Mouse (Mus musculus): ENCODE data around the gene Fndc5. TPM values are rescaled to one million over a fixed set of nuclear protein-coding genes. Genes with fewer than 3 reads are reported as not detected.

Gene Fndc5
- polyA plus RNA-seq, 1 experiment from 2014 or later: 3.4 TPM

DNA sequence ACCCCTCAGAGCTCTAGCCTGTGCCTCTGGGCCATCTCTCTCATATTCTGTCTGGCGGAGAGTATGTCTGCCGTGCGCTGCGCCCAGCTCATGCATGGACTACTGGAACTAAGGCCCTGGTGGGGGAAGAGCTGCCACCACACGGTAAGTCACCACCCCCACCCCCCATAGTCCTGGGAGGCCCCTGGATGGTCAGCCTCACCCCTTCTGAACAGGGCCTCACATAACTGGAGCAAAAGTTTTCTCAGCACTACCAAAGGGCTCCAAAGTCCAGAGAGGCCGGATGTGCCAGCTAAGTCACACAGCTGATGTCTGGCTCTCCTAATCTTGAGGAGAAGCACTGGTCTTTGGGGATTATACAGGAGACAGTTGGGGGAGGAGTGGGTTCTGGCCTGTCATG lies 26.0 kb upstream of the Fndc5 start:
- no peaks in the 10 kb centered on the region for H3K9me3 ChIP-seq (ENCODE audit: low read length)
- H3K4me3 ChIP-seq (ENCODE audit: low read length): no peak overlapping the region
- H3K4me2 ChIP-seq (replicated peaks; ENCODE audit: low read depth, low read length): no peak overlapping the region
- no peaks in the 10 kb centered on the region for H3K36me3 ChIP-seq (ENCODE audit: insufficient read depth, low read length)
- H3K27ac ChIP-seq (ENCODE audit: low read length): no peak overlapping the region
- H3K4me1 ChIP-seq (ENCODE audit: insufficient read depth, low read length): peaks cover 35% of the 10 kb centered on the region
- ATAC-seq (ENCODE audit: low FRiP score, low TSS enrichment): no peak
- WGBS: 75% methylated on average over 6 of the region's 6 CpGs
- H3K9ac ChIP-seq (replicated peaks; ENCODE audit: low read length): no peak overlapping the region
- peaks cover 7% of the 10 kb centered on the region; the same call in 1 of the 2 replicates for H3K27me3 ChIP-seq (ENCODE audit: insufficient read depth, low read length)

GRCm38 (mm10) chr4:129111350-129111749 lies 25.4 kb upstream of the Fndc5 start:
- 0 out of 2 replicates have a peak, but pooled peaks cover 2% of the 10 kb centered on the region for H3K27me3 ChIP-seq (ENCODE audit: insufficient read depth, low read length)
- no peak overlapping the region for H3K4me3 ChIP-seq (ENCODE audit: low read length)
- no peaks in the 10 kb centered on the region for H3K36me3 ChIP-seq (ENCODE audit: insufficient read depth, low read length)
- H3K27ac ChIP-seq (ENCODE audit: low read length): no peak overlapping the region
- H3K4me1 ChIP-seq (ENCODE audit: insufficient read depth, low read length): peaks cover 35% of the 10 kb centered on the region
- no peak overlapping the region for H3K4me2 ChIP-seq (replicated peaks; ENCODE audit: low read depth, low read length)
- ATAC-seq (ENCODE audit: low FRiP score, low TSS enrichment): no peak
- H3K9me3 ChIP-seq (ENCODE audit: low read length): no peaks in the 10 kb centered on the region
- H3K9ac ChIP-seq (replicated peaks; ENCODE audit: low read length): no peak overlapping the region
- WGBS: 47% methylated on average over 11 of the region's 11 CpGs

- no peak overlapping the region for H3K27ac ChIP-seq (ENCODE audit: low read length)
These were observed 24.6 kb upstream of the Fndc5 start for GRCm38 (mm10) chr4:129112231-129112630.

GRCm38 (mm10) chr4:129113083-129113988 lies 23.5 kb upstream of the Fndc5 start:
- Histone ChIP-seq H3K4me1 (ENCODE audit: insufficient read depth, low read length) (peaks cover 35% of the 10 kb centered on the region), H3K27ac (ENCODE audit: low read length) (no peak overlapping the region), H3K4me3 (ENCODE audit: low read length) (no peak overlapping the region), H3K4me2 (replicated peaks; ENCODE audit: low read depth, low read length) (no peak overlapping the region), H3K36me3 (ENCODE audit: insufficient read depth, low read length) (no peaks in the 10 kb centered on the region), H3K27me3 (ENCODE audit: insufficient read depth, low read length) (no peaks in the 10 kb centered on the region), H3K9ac (replicated peaks; ENCODE audit: low read length) (no peak overlapping the region), H3K9me3 (ENCODE audit: low read length) (no peaks in the 10 kb centered on the region)
- ATAC-seq (ENCODE audit: low FRiP score, low TSS enrichment): peak; percentile 85
- 27% methylated on average over 28 of the region's 28 CpGs for WGBS

More at GRCm38 (mm10) chr4:129112231-129112630, 24.6 kb upstream of the Fndc5 start:
- no peak overlapping the region for H3K9ac ChIP-seq (replicated peaks; ENCODE audit: low read length)
- no peaks in the 10 kb centered on the region for H3K27me3 ChIP-seq (ENCODE audit: insufficient read depth, low read length)
- 28% methylated on average over 9 of the region's 13 CpGs for WGBS
- H3K4me1 ChIP-seq (ENCODE audit: insufficient read depth, low read length): peaks cover 35% of the 10 kb centered on the region
- H3K36me3 ChIP-seq (ENCODE audit: insufficient read depth, low read length): no peaks in the 10 kb centered on the region
- no peak for ATAC-seq (ENCODE audit: low FRiP score, low TSS enrichment)
- H3K4me2 ChIP-seq (replicated peaks; ENCODE audit: low read depth, low read length): peak overlapping the region; percentile 18; the same call in 1 of the 2 replicates
- no peak overlapping the region for H3K4me3 ChIP-seq (ENCODE audit: low read length)
- H3K9me3 ChIP-seq (ENCODE audit: low read length): no peaks in the 10 kb centered on the region

- H3K27me3 ChIP-seq (ENCODE audit: insufficient read depth, low read length): peaks cover 17% of the 10 kb centered on the region
- no peaks in the 10 kb centered on the region for H3K36me3 ChIP-seq (ENCODE audit: insufficient read depth, low read length)
- H3K9ac ChIP-seq (replicated peaks; ENCODE audit: low read length): no peak overlapping the region
- WGBS: 92% methylated on average over 8 of the region's 8 CpGs
- no peak overlapping the region for H3K4me3 ChIP-seq (ENCODE audit: low read length)
- peaks cover 35% of the 10 kb centered on the region for H3K4me1 ChIP-seq (ENCODE audit: insufficient read depth, low read length)
- ATAC-seq (ENCODE audit: low FRiP score, low TSS enrichment): no peak
- H3K4me2 ChIP-seq (replicated peaks; ENCODE audit: low read depth, low read length): no peak overlapping the region
- no peaks in the 10 kb centered on the region for H3K9me3 ChIP-seq (ENCODE audit: low read length)
- no peak overlapping the region for H3K27ac ChIP-seq (ENCODE audit: low read length)
These were observed 20.1 kb upstream of the Fndc5 start for GRCm38 (mm10) chr4:129116703-129117102.

DNA sequence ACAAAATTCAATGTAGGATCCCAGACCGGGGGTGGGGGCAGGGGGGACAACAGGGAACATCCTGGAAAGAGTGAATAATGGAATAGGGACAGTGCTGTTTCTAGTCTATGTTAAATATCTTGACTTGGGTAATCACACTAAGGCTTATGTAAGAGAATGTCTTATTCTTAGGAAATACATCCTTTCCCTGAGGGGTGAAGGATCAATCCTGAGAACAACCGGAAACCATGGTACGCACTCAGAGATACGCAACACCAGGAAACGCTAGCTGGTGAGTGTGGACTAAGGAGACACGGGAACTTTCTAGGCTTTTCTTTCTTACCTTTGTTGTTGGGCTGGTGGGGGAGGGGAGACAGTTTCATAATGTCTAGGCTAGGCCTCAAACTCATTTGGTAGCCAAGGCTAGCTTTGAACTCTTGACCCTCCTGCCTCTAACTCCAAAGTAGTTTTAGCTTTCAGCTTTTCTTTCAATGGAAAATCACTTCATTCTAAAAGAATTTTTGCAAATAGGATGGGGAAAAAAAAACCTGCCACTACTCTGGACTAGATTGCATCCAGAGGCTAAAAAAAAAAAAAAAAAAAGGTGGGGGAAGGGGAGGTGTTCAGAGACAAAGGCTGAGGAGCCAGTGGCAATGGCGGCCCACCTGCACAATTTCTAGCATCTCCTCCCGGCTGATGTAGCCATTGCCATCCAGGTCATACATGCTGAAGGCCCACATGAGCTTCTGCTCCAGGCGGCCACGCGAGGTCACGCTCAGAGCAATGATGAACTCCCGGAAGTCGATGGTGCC lies 18.9 kb upstream of the Fndc5 start:
- Histone ChIP-seq H3K4me2 (replicated peaks; ENCODE audit: low read depth, low read length) (no peak overlapping the region), H3K27ac (ENCODE audit: low read length) (no peak overlapping the region), H3K4me1 (ENCODE audit: insufficient read depth, low read length) (peaks cover 25% of the 10 kb centered on the region), H3K9me3 (ENCODE audit: low read length) (no peaks in the 10 kb centered on the region), H3K36me3 (ENCODE audit: insufficient read depth, low read length) (no peaks in the 10 kb centered on the region), H3K27me3 (ENCODE audit: insufficient read depth, low read length) (peaks cover 24% of the 10 kb centered on the region), H3K9ac (replicated peaks; ENCODE audit: low read length) (no peak overlapping the region), H3K4me3 (ENCODE audit: low read length) (no peak overlapping the region)
- 85% methylated on average over 14 of the region's 14 CpGs for WGBS
- ATAC-seq (ENCODE audit: low FRiP score, low TSS enrichment): no peak

- no peaks in the 10 kb centered on the region for H3K36me3 ChIP-seq (ENCODE audit: insufficient read depth, low read length)
- ATAC-seq (ENCODE audit: low FRiP score, low TSS enrichment): no peak
- H3K9ac ChIP-seq (replicated peaks; ENCODE audit: low read length): no peak overlapping the region
- peaks cover 21% of the 10 kb centered on the region for H3K4me1 ChIP-seq (ENCODE audit: insufficient read depth, low read length)
- H3K4me2 ChIP-seq (replicated peaks; ENCODE audit: low read depth, low read length): no peak overlapping the region
- H3K27ac ChIP-seq (ENCODE audit: low read length): no peak overlapping the region
- H3K4me3 ChIP-seq (ENCODE audit: low read length): no peak overlapping the region
- no peaks in the 10 kb centered on the region for H3K9me3 ChIP-seq (ENCODE audit: low read length)
- 73% methylated on average over 10 of the region's 10 CpGs for WGBS
- H3K27me3 ChIP-seq (ENCODE audit: insufficient read depth, low read length): peaks cover 30% of the 10 kb centered on the region
These were observed 17.1 kb upstream of the Fndc5 start for GRCm38 (mm10) chr4:129119708-129120107.

DNA sequence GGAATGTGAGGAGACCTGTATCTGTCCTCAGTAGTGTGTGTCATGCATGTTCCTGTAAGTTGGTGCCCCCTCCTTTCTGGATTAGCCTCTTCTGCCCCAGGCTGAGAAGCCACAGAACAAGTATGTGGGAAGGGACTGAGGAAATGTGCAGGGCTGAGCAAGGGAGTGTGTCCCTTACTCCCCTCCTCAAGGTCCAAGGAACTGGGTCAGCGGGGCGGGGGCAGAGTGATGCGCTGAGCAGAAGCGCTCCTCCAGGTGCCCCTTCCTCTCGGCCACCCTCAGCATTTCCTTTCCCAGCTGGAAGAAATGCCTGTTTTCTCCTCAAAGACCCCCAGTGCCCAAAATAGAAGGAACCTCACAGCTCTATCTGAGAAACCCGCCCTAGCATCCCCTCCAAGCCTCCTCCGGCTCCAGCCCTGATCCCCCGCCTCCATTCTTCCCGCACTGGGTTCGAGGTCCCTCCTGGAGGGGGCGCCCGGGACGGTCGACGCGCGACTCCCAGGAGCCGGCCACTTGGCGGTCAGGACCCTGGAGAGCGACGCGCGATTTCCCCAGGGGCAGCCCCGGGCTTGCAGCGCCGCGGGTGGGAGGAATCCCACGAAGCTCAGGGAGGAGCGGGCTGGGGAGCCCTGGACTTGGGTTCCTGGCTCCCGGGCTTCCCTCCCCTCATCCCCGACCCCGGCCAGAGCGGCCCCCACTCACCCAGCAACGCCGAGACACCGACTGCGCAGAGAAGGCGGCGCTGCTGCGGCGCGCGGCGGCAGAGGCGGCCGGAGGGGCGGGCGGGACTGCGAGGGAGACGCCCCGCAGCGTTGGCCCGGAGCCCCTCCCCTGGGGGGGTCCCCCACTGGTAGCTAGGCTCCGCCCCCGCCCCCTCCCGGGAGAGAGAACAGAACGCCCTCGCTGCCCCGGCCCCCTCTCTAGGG lies 16.0 kb upstream of the Fndc5 start:
- no peaks in the 10 kb centered on the region for H3K36me3 ChIP-seq (ENCODE audit: insufficient read depth, low read length)
- peaks cover 27% of the 10 kb centered on the region for H3K4me1 ChIP-seq (ENCODE audit: insufficient read depth, low read length)
- H3K27ac ChIP-seq (ENCODE audit: low read length): no peak overlapping the region
- peaks cover 30% of the 10 kb centered on the region for H3K27me3 ChIP-seq (ENCODE audit: insufficient read depth, low read length)
- peak overlapping the region; percentile 53 for H3K4me3 ChIP-seq (ENCODE audit: low read length)
- no peak overlapping the region for H3K9ac ChIP-seq (replicated peaks; ENCODE audit: low read length)
- WGBS: 1% methylated on average over 56 of the region's 59 CpGs
- ATAC-seq (ENCODE audit: low FRiP score, low TSS enrichment): peak; percentile 72
- no peaks in the 10 kb centered on the region for H3K9me3 ChIP-seq (ENCODE audit: low read length)
- peak overlapping the region; percentile 94 for H3K4me2 ChIP-seq (replicated peaks; ENCODE audit: low read depth, low read length)

DNA sequence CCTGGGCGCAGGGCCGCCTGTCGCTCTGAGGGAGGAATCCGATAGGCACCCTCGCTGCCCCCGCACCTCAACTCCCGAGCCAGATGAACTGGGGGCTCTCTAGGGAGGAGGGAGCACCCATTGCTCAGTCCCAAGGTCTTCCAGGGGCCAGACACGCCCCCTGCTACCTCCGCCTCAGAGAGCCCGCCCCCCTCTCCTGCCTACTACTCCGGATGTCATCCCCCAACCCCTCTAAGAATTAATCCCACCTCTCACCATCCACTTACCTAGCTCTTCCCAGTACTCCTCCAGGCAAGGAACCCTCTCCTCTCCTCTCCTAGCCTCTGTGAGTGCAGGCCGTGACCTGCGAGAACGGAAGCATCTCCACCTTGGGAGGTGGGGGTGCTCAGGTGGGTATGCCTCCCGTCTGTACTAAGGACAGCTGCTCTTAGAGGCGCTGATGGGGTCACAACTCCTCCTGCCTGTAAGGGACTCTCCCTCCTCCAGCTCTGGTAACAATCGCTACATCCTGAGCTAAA lies 15.2 kb upstream of the Fndc5 start, which contains the start of gene Hpca:
Gene Hpca (minus strand): TSS at position 468 of the 518 bp plus-strand sequence.
- H3K27ac ChIP-seq (ENCODE audit: low read length): no peak within 1 kb of the TSS
- peak within 1 kb of the TSS; percentile 53 for H3K4me3 ChIP-seq (ENCODE audit: low read length)
- H3K9ac ChIP-seq (replicated peaks; ENCODE audit: low read length): no peak within 1 kb of the TSS
- WGBS: 0% methylated on average over 17 of the region's 17 CpGs
- H3K27me3 ChIP-seq (ENCODE audit: insufficient read depth, low read length): peaks cover 30% of the 10 kb centered on the region
- ATAC-seq (ENCODE audit: low FRiP score, low TSS enrichment): no peak
- H3K9me3 ChIP-seq (ENCODE audit: low read length): no peaks in the 10 kb centered on the region
- peaks cover 32% of the 10 kb centered on the region for H3K4me1 ChIP-seq (ENCODE audit: insufficient read depth, low read length)
- H3K36me3 ChIP-seq (ENCODE audit: insufficient read depth, low read length): no peaks in the 10 kb centered on the region
- peak within 1 kb of the TSS; percentile 94 for H3K4me2 ChIP-seq (replicated peaks; ENCODE audit: low read depth, low read length)
